Mouse (Mus musculus) limb, embryonic 14.5 days (tissue): Measurements from ENCODE around the gene Tmem8b. TPM values are rescaled to one million over a fixed set of nuclear protein-coding genes. Genes with fewer than 3 reads are reported as not detected.

Experiments
- ATAC-seq: fragments of 200-750 bp; cut with Nextera tagmentation; 2 replicates; pipeline ENCODE4 v1.8.0; 2017; ENCODE audit warnings: low read depth, moderate number of reproducible peaks, moderate TSS enrichment; ENCODE audit not compliant: low FRiP score
- DNase-seq: peaks from one replicate; pipeline ENCODE4 v3.0.0-alpha.2; 2015; ENCODE audit warnings: low spot score
- H3K27ac ChIP-seq: fragments of 300-500 bp; sonication (generic); replicated peaks from 2 replicates; pipeline ENCODE4 v1.5.1; 2014; ENCODE audit warnings: low read depth, mild to moderate bottlenecking, low read length, moderate library complexity, mixed read lengths
- H3K27me3 ChIP-seq: fragments of 300-500 bp; sonication (generic); 2 replicates; pipeline ENCODE4 v1.6.1; 2014; ENCODE audit warnings: low read length, mixed read lengths; ENCODE audit not compliant: control insufficient read depth, insufficient read depth
- H3K36me3 ChIP-seq: fragments of 300-500 bp; sonication (generic); 2 replicates; pipeline ENCODE4 v1.6.1; 2014; ENCODE audit warnings: mild to moderate bottlenecking, low read length, moderate library complexity, mixed read lengths; ENCODE audit not compliant: control insufficient read depth, insufficient read depth
- H3K4me1 ChIP-seq: fragments of 300-500 bp; sonication (generic); 2 replicates; pipeline ENCODE4 v1.6.1; 2014; ENCODE audit warnings: antibody characterized with exemption, low read length, mixed read lengths; ENCODE audit not compliant: control insufficient read depth, insufficient read depth
- H3K4me2 ChIP-seq: fragments of 300-500 bp; sonication (generic); replicated peaks from 2 replicates; pipeline ENCODE4 v1.6.1; 2014; ENCODE audit warnings: low read depth, mild to moderate bottlenecking, low read length, moderate library complexity; ENCODE audit not compliant: severe bottlenecking
- H3K4me3 ChIP-seq: fragments of 300-500 bp; sonication (generic); replicated peaks from 2 replicates; pipeline ENCODE4 v1.5.1; 2014; ENCODE audit warnings: low read length
- H3K9ac ChIP-seq: fragments of 300-500 bp; sonication (generic); 2 replicates; pipeline ENCODE4 v1.6.1; 2014; ENCODE audit warnings: mild to moderate bottlenecking, low read depth, low read length, moderate library complexity; ENCODE audit not compliant: severe bottlenecking
- H3K9me3 ChIP-seq: fragments of 300-500 bp; sonication (generic); 2 replicates; pipeline ENCODE4 v1.6.1; 2016; ENCODE audit warnings: low read length; ENCODE audit not compliant: control insufficient read depth
- POLR2A ChIP-seq: fragments of 200-500 bp; IDR thresholded peaks from 2 replicates; pipeline ENCODE4 v1.8.0; 2012; ENCODE audit warnings: inconsistent platforms, mild to moderate bottlenecking, moderate library complexity, borderline replicate concordance; ENCODE audit not compliant: insufficient read depth, insufficient read length; ENCODE audit errors: extremely low read depth
- WGBS: fragments of 180-500 bp; shearing (Covaris S2); extraction: QIAGEN DNeasy Blood & Tissue Kit; methylation state at CpG from one replicate; pipeline ENCODE4 v1.1.7; 2014; 5-methylcytosine and 5-hydroxymethylcytosine counted together
- polyA plus RNA-seq, 2 experiments: library from polyadenylated mRNA; depleted of rRNA in 1 of 2; stranded (reverse) in 1 of 2; unstranded in 1 of 2; fragments of >200 nt; fragmentation: Nextera tagmentation in 1 of 2; extraction: Ambion mirVana in 1 of 2; gene quantifications; 2 replicates each; pipeline versions ENCODE4 v1.2.1 to v1.2.3; 2012 to 2014

Gene Tmem8b
- polyA plus RNA-seq, 2 experiments, result 3.8 to 16.0 TPM

- ATAC-seq, result no peak
- Histone ChIP-seq H3K9ac (no peak overlapping the region), H3K27me3 (peaks cover 19% of the 10 kb centered on the region), H3K4me2 (no peak overlapping the region), H3K9me3 (no peaks in the 10 kb centered on the region), H3K4me3 (no peak overlapping the region), H3K4me1 (peaks cover 18% of the 10 kb centered on the region), H3K27ac (no peak overlapping the region), H3K36me3 (no peaks in the 10 kb centered on the region)
- TF ChIP-seq POLR2A, result no peak
- DNase-seq, result peak; percentile 13
- WGBS, result 24% methylated on average over 4 of the region's 4 CpGs
Measured at GRCm38 (mm10) chr4:43666412-43666811, 2.4 kb upstream of the Tmem8b start.

- WGBS, result under 1% methylated on average over 23 of the region's 25 CpGs
- TF ChIP-seq POLR2A, result no peak
- peak overlapping the region; percentile 58 for H3K27ac ChIP-seq
- ATAC-seq, result peak; percentile 88
- no peak for DNase-seq
- peak overlapping the region; percentile 78 for H3K4me3 ChIP-seq
- H3K9ac ChIP-seq, result peak overlapping the region; percentile 91
- H3K36me3 ChIP-seq, result peaks cover 6% of the 10 kb centered on the region
- peaks cover 18% of the 10 kb centered on the region for H3K4me1 ChIP-seq
- H3K9me3 ChIP-seq, result no peaks in the 10 kb centered on the region
- peaks cover 12% of the 10 kb centered on the region for H3K27me3 ChIP-seq
- H3K4me2 ChIP-seq, result peak overlapping the region; percentile 85
Measured at GRCm38 (mm10) chr4:43669428-43669794, 640 bp downstream of the Tmem8b start.

GRCm38 (mm10) chr4:43672070-43672469 lies 3.3 kb downstream of the Tmem8b start:
- Histone ChIP-seq H3K4me3 (no peak overlapping the region), H3K27ac (no peak overlapping the region), H3K9me3 (no peaks in the 10 kb centered on the region), H3K27me3 (no peaks in the 10 kb centered on the region), H3K4me1 (peaks cover 18% of the 10 kb centered on the region), H3K9ac (no peak overlapping the region), H3K36me3 (peaks cover 18% of the 10 kb centered on the region), H3K4me2 (no peak overlapping the region)
- no peak for TF ChIP-seq POLR2A
- DNase-seq (peak; percentile 95), ATAC-seq (no peak)
- WGBS, result 12% methylated on average over 2 of the region's 2 CpGs

GRCm38 (mm10) chr4:43673703-43674102 lies 4.9 kb downstream of the Tmem8b start:
- Histone ChIP-seq H3K36me3 (peaks cover 31% of the 10 kb centered on the region), H3K27me3 (no peaks in the 10 kb centered on the region), H3K4me1 (peaks cover 14% of the 10 kb centered on the region), H3K9ac (no peak overlapping the region), H3K9me3 (no peaks in the 10 kb centered on the region), H3K27ac (no peak overlapping the region), H3K4me2 (no peak overlapping the region), H3K4me3 (no peak overlapping the region)
- WGBS, result 79% methylated on average over 8 of the region's 8 CpGs
- ATAC-seq (no peak), DNase-seq (no peak)
- TF ChIP-seq POLR2A, result no peak

- Histone ChIP-seq H3K27me3 (no peaks in the 10 kb centered on the region), H3K27ac (no peak overlapping the region), H3K9me3 (no peaks in the 10 kb centered on the region), H3K36me3 (peaks cover 31% of the 10 kb centered on the region), H3K4me3 (no peak overlapping the region), H3K4me2 (no peak overlapping the region), H3K9ac (no peak overlapping the region), H3K4me1 (peaks cover 11% of the 10 kb centered on the region)
- 86% methylated on average over 5 of the region's 5 CpGs for WGBS
- no peak for TF ChIP-seq POLR2A
- DNase-seq (no peak), ATAC-seq (no peak)
Measured at GRCm38 (mm10) chr4:43674974-43675373, 6.2 kb downstream of the Tmem8b start.

GRCm38 (mm10) chr4:43675608-43676007 lies 6.8 kb downstream of the Tmem8b start:
- no peaks in the 10 kb centered on the region for H3K9me3 ChIP-seq
- 78% methylated on average over 4 of the region's 4 CpGs for WGBS
- no peak for TF ChIP-seq POLR2A
- DNase-seq (no peak), ATAC-seq (no peak)
- no peak overlapping the region for H3K9ac ChIP-seq
- no peak overlapping the region for H3K27ac ChIP-seq
- H3K36me3 ChIP-seq, result peaks cover 33% of the 10 kb centered on the region
- peaks cover 6% of the 10 kb centered on the region; the same call in 1 of the 2 replicates for H3K4me1 ChIP-seq
- H3K27me3 ChIP-seq, result no peaks in the 10 kb centered on the region
- H3K4me3 ChIP-seq, result no peak overlapping the region
- H3K4me2 ChIP-seq, result no peak overlapping the region
